In the genomic region with DNA sequence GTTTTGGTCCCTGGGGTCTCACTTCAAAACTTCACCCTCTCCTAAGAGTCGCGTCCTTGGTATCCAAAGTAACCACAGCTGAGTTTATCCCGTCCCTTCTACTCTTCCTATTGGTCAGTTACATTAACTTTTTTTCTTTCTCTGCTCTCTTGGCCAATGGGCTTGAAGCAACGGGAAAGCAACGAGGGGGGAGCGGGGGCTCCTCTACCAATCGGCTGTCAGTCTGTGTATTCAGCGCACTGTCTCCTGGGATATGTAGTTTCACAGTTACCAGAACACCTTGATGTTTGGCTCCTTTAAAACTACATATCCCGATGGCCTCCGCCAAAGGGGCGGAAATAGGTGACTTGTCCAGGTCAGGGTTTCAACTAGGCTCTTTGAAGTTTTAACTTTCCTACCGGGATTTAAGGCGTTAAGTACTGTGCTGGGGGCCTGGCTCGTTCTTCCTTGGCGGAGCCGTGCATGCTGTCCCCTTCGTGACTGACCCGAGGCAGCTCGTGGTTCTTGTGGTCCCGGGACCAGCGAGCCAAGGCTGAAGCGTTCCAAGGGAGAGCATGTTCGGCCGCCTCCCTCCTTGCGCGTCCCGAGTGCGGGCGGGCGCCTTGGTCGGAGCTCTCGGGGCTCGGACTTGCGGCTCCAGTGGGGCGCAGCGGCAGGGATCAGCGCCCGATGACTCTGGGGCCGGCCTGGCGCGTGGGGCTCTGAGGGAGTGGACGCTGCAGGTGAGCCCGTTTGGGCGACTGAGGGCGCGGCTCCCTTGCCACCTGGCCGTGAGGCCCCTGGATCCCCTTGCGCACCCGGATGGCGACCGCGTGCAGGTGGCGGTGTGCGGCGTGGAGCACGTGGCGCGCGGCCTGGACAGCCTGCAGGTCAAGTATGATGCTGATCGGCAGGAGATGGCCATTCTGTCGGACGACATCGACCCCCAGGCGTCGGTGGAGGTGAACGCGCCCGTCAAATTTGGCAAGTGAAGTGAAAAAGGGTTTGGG, we compare ENCODE assay signal across 8 mouse cellular contexts. TPM values are rescaled to one million over a fixed set of nuclear protein-coding genes. Genes with fewer than 3 reads are reported as not detected.
DNase-seq lines count a peak whose midpoint lies in the region; ATAC-seq lines count a peak whose summit lies in the region.

A gene (minus strand): TSS at position 64 of the 989 bp plus-strand sequence.
A gene (plus strand): TSS at position 345 of the 989 bp plus-strand sequence.

- peak within 1 kb of the TSS; percentile 92 for H3K9ac ChIP-seq in heart, embryonic 13.5 days
- peak within 1 kb of the TSS; percentile 86 for H3K9ac ChIP-seq in liver, embryonic 12.5 days
- H3K9ac ChIP-seq in stomach, embryonic 15.5 days: peak within 1 kb of the TSS; percentile 86

- H3K36me3 ChIP-seq in heart, embryonic 13.5 days: no peaks in the 10 kb centered on the region
- no peaks in the 10 kb centered on the region for H3K36me3 ChIP-seq in liver, embryonic 12.5 days
- H3K36me3 ChIP-seq in stomach, embryonic 15.5 days: no peaks in the 10 kb centered on the region

- H3K4me3 ChIP-seq in brown adipose tissue, adult 24 weeks (ENCODE audit: insufficient read depth, low read depth, low read length): peak within 1 kb of the TSS; percentile 88
- peak within 1 kb of the TSS; percentile 93 for H3K4me3 ChIP-seq in heart, embryonic 13.5 days
- peak within 1 kb of the TSS; percentile 85 for H3K4me3 ChIP-seq in liver, embryonic 12.5 days
- peak within 1 kb of the TSS; percentile 94 for H3K4me3 ChIP-seq in stomach, embryonic 15.5 days (replicated peaks)

- H3K4me1 ChIP-seq in brown adipose tissue, adult 24 weeks (ENCODE audit: control insufficient read depth, insufficient read depth, insufficient read length, low read length): no peaks in the 10 kb centered on the region; the same call in 1 of the 2 replicates
- H3K4me1 ChIP-seq in heart, embryonic 13.5 days: peaks cover 18% of the 10 kb centered on the region
- peaks cover 35% of the 10 kb centered on the region for H3K4me1 ChIP-seq in liver, embryonic 12.5 days
- H3K4me1 ChIP-seq in stomach, embryonic 15.5 days: peaks cover 7% of the 10 kb centered on the region; the same call in 1 of the 2 replicates

- H3K27ac ChIP-seq in brown adipose tissue, adult 24 weeks (replicated peaks; ENCODE audit: low read depth, low read length): no peak within 1 kb of the TSS
- H3K27ac ChIP-seq in heart, embryonic 13.5 days (replicated peaks): peak within 1 kb of the TSS; percentile 64
- peak within 1 kb of the TSS; percentile 64 for H3K27ac ChIP-seq in liver, embryonic 12.5 days
- peak within 1 kb of the TSS; percentile 72 for H3K27ac ChIP-seq in stomach, embryonic 15.5 days

- H3K4me2 ChIP-seq in heart, embryonic 13.5 days: peak within 1 kb of the TSS; percentile 92
- peak within 1 kb of the TSS; percentile 98 for H3K4me2 ChIP-seq in liver, embryonic 12.5 days
- H3K4me2 ChIP-seq in stomach, embryonic 15.5 days: peak within 1 kb of the TSS; percentile 97

- under 1% methylated on average over 68 of the region's 68 CpGs for WGBS in heart, embryonic 13.5 days
- WGBS in liver, embryonic 12.5 days (ENCODE audit: insufficient replicate concordance): under 1% methylated on average over 68 of the region's 68 CpGs
- WGBS in stomach, embryonic 15.5 days: under 1% methylated on average over 68 of the region's 68 CpGs

- DNase-seq in CD4-positive, CD25-positive, alpha-beta regulatory T cell, adult 2 months (ENCODE audit: low read depth, low spot score): peak; percentile 97
- DNase-seq in fat pad, adult 2 months (ENCODE audit: extremely low read depth, low read depth, low spot score): peak; percentile 90
- peak; percentile 96 for DNase-seq in kidney, postnatal 10 days
- DNase-seq in natural killer cell, adult 2 months (ENCODE audit: low spot score in 2 of 2): peak; percentile 92 to 93

- H3K27me3 ChIP-seq in heart, embryonic 13.5 days (replicated peaks): no peaks in the 10 kb centered on the region; the same call in 1 of the 2 replicates
- H3K27me3 ChIP-seq in liver, embryonic 12.5 days (replicated peaks): no peaks in the 10 kb centered on the region
- no peaks in the 10 kb centered on the region for H3K27me3 ChIP-seq in stomach, embryonic 15.5 days (replicated peaks)

- no peaks in the 10 kb centered on the region for H3K9me3 ChIP-seq in heart, embryonic 13.5 days
- no peaks in the 10 kb centered on the region for H3K9me3 ChIP-seq in liver, embryonic 12.5 days (replicated peaks)
- H3K9me3 ChIP-seq in stomach, embryonic 15.5 days: no peaks in the 10 kb centered on the region

- peak; percentile 99 for ATAC-seq in heart, embryonic 13.5 days (ENCODE audit: extremely low read depth, insufficient number of reproducible peaks, low FRiP score, low TSS enrichment)
- peak; percentile 99 for ATAC-seq in liver, embryonic 12.5 days
- peak; percentile 100 for ATAC-seq in stomach, embryonic 15.5 days (ENCODE audit: insufficient read depth, low FRiP score, low read depth)

RNA-seq across cellular contexts. Expression of the first gene that starts in this region (rescaled TPM):
- not detected in 2 replicates for polyA plus RNA-seq in brown adipose tissue, adult 24 weeks (2012; ENCODE audit: insufficient read depth, insufficient read length, missing spikeins)
- 1.6 and 2.2 TPM in 2 replicates for polyA plus RNA-seq in heart, embryonic 13.5 days (2015; fragmentation: Nextera tagmentation; extraction: Ambion mirVana)
- not detected in 2 replicates for polyA plus RNA-seq in liver, embryonic 12.5 days (2016; fragmentation: Nextera tagmentation; extraction: Ambion mirVana)
- 0.35 and 0.62 TPM in 2 replicates for polyA plus RNA-seq in stomach, embryonic 15.5 days (2015; fragmentation: Nextera tagmentation; extraction: Ambion mirVana)

RNA-seq across cellular contexts. Expression of the second gene that starts in this region (rescaled TPM):
- 7.8 and 8.3 TPM in 2 replicates for polyA plus RNA-seq in brown adipose tissue, adult 24 weeks (2012; ENCODE audit: insufficient read depth, insufficient read length, missing spikeins)
- polyA plus RNA-seq in heart, embryonic 13.5 days (2015; fragmentation: Nextera tagmentation; extraction: Ambion mirVana): 7.3 and 7.7 TPM in 2 replicates
- 5.7 and 5.8 TPM in 2 replicates for polyA plus RNA-seq in liver, embryonic 12.5 days (2016; fragmentation: Nextera tagmentation; extraction: Ambion mirVana)
- polyA plus RNA-seq in stomach, embryonic 15.5 days (2015; fragmentation: Nextera tagmentation; extraction: Ambion mirVana): 8.8 and 9.0 TPM in 2 replicates
